Mouse (Mus musculus) kidney, adult 2 months (tissue): ENCODE measurements around the gene Rbbp8nl. TPM values are rescaled to one million over a fixed set of nuclear protein-coding genes. Genes with fewer than 3 reads are reported as not detected.

Source experiments
- DNase-seq: peaks from one replicate; pipeline ENCODE4 v3.0.0; 2021
- H3K27ac ChIP-seq: fragments of 200-500 bp; 2 replicates; pipeline ENCODE4 v1.5.1; 2012; ENCODE audit warnings: low read depth, low read length, control low read depth, inconsistent platforms; ENCODE audit not compliant: insufficient read depth
- H3K27me3 ChIP-seq: fragments of 200-500 bp; replicated peaks from 2 replicates; pipeline ENCODE4 v1.6.1; 2012; ENCODE audit warnings: mild to moderate bottlenecking, moderate library complexity, low read length, inconsistent platforms; ENCODE audit not compliant: control insufficient read depth, insufficient read depth
- H3K36me3 ChIP-seq: fragments of 200-500 bp; 2 replicates; pipeline ENCODE4 v1.6.1; 2012; ENCODE audit warnings: mild to moderate bottlenecking, moderate library complexity, low read length, inconsistent platforms; ENCODE audit not compliant: control insufficient read depth, insufficient read depth
- H3K4me1 ChIP-seq: fragments of 200-500 bp; 2 replicates; pipeline ENCODE4 v1.6.1; 2011; ENCODE audit warnings: low read length; ENCODE audit not compliant: control insufficient read depth, insufficient read depth
- H3K4me3 ChIP-seq: fragments of 200-500 bp; 2 replicates; pipeline ENCODE4 v1.5.1; 2011; ENCODE audit warnings: mild to moderate bottlenecking, low read depth, low read length, control low read depth; ENCODE audit not compliant: insufficient read depth
- CTCF ChIP-seq: fragments of 200-500 bp; conservative IDR thresholded peaks from 2 replicates; pipeline ENCODE4 v1.5.1; 2011; ENCODE audit warnings: low read depth, mild to moderate bottlenecking, control low read depth, low read length, moderate library complexity, mixed read lengths; ENCODE audit not compliant: insufficient read depth, insufficient read length
- POLR2A ChIP-seq: fragments of 200-500 bp; IDR thresholded peaks from one replicate; pipeline ENCODE4 v1.6.1; 2011; ENCODE audit warnings: low read depth, low read length, control low read depth
- WGBS: fragments of 180-500 bp; shearing (Covaris S2); methylation state at CpG from one replicate; pipeline ENCODE4 v1.1.7; 2018; 5-methylcytosine and 5-hydroxymethylcytosine counted together
- polyA plus RNA-seq: library from polyadenylated mRNA; depleted of rRNA; stranded (reverse); fragments of >200 nt; gene quantifications from 2 replicates; pipeline ENCODE4 v1.2.3, GENCODE M21; 2012

Gene Rbbp8nl
- polyA plus RNA-seq, 1 experiment = 0.50 TPM

DNA sequence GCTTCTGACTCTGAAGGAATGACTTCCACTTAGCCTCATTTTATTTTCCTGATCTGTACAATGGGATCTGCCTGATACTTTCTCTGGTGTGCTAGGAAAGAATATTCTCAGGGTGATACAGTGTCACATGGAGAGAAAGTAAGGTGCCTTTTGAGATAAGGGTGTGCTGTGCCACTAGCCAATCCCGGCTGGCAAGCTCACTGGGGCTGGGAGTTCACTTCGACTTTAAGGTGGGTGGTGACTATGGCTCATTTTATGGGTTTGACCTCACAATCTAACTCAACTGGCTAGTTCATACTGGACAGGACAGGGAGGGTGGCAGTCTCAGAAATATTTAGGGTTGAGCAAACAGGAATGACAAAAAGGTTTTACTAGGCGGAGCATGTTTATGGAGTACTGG is 52.7 kb downstream of the Rbbp8nl start:
- DNase-seq = peak; percentile 63
- Histone ChIP-seq H3K27me3 (no peaks in the 10 kb centered on the region), H3K36me3 (no peaks in the 10 kb centered on the region), H3K27ac (peak overlapping the region; percentile 75), H3K4me3 (no peak overlapping the region), H3K4me1 (peaks cover 2% of the 10 kb centered on the region; the same call in 1 of the 2 replicates)
- WGBS = 55% methylated on average over 3 of the region's 3 CpGs
- TF ChIP-seq CTCF (no peak), POLR2A (no peak)

- Histone ChIP-seq H3K4me1 (peaks cover 2% of the 10 kb centered on the region; the same call in 1 of the 2 replicates), H3K4me3 (no peak overlapping the region), H3K27ac (peak overlapping the region; percentile 66), H3K27me3 (no peaks in the 10 kb centered on the region), H3K36me3 (no peaks in the 10 kb centered on the region)
- WGBS = 55% methylated on average over 3 of the region's 3 CpGs
- no peak for DNase-seq
- TF ChIP-seq POLR2A (no peak), CTCF (no peak)
Observed at GRCm38 (mm10) chr2:180236500-180236899, 53.2 kb downstream of the Rbbp8nl start.

- no peak for TF ChIP-seq CTCF
- TF ChIP-seq POLR2A = no peak
- H3K4me3 ChIP-seq = no peak overlapping the region
- H3K4me1 ChIP-seq = peaks cover 2% of the 10 kb centered on the region; the same call in 1 of the 2 replicates
- WGBS = 83% methylated on average over 4 of the region's 4 CpGs
- no peak for DNase-seq
- peak overlapping the region; percentile 66 for H3K27ac ChIP-seq
- no peaks in the 10 kb centered on the region for H3K36me3 ChIP-seq
- no peaks in the 10 kb centered on the region for H3K27me3 ChIP-seq
Observed at GRCm38 (mm10) chr2:180235788-180236187, 53.9 kb downstream of the Rbbp8nl start.

DNA sequence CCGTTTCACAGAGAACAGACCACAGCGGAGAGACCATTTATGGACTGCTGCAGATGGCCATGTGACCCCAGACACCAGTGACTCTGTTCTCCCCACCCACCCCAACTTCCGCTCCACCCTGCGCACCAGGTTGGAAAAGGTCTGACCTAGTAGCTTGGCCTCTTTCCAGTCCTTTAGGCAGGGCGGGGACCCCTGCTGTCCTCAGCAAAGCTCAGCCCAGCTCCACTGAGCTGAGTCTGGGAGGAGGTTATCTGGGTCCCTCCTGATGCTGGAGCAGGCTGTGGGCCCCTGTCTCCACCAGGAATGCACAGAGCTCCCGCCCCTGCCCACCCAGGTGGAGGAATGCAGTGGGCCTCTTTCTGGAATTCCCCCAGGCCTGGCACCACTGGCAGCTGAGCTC is 54.7 kb downstream of the Rbbp8nl start:
- H3K36me3 ChIP-seq = no peaks in the 10 kb centered on the region
- no peak overlapping the region for H3K4me3 ChIP-seq
- 46% methylated on average over 6 of the region's 6 CpGs for WGBS
- no peaks in the 10 kb centered on the region for H3K27me3 ChIP-seq
- H3K27ac ChIP-seq = 0 out of 2 replicates have a peak overlapping the region, but pooled peaks have one; percentile 66
- no peak for DNase-seq
- TF ChIP-seq CTCF (no peak), POLR2A (no peak)
- peaks cover 2% of the 10 kb centered on the region; the same call in 1 of the 2 replicates for H3K4me1 ChIP-seq

DNA sequence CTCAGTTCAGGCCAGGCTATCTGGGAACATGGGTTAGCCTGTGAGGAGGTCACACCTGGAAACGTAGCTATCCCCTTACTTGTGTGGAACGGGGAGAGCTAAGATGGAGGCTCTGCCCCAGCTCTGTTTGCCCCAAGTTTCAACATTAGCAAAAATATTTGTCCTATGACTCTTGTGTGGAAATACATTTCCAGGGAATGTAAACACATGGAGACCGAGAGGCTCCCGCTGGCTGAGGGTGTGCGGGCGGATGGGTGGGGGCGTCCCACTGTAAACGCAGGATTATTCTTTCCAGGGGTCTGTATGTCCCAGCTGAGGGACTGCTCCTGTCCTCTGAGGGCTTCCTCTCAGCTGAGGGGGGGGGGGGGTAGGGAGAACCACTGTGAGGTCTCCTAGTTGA is 55.3 kb downstream of the Rbbp8nl start:
- WGBS = 91% methylated on average over 8 of the region's 8 CpGs
- no peak overlapping the region for H3K27ac ChIP-seq
- TF ChIP-seq CTCF (no peak), POLR2A (no peak)

GRCm38 (mm10) chr2:180233101-180233904 is 56.4 kb downstream of the Rbbp8nl start:
- Histone ChIP-seq H3K27me3 (no peaks in the 10 kb centered on the region), H3K4me3 (no peak overlapping the region), H3K36me3 (no peaks in the 10 kb centered on the region), H3K27ac (no peak overlapping the region), H3K4me1 (peaks cover 4% of the 10 kb centered on the region)
- no peak for TF ChIP-seq POLR2A
- TF ChIP-seq CTCF = no peak
- 83% methylated on average over 7 of the region's 7 CpGs for WGBS
- DNase-seq = no peak

More for the DNA sequence above, 55.3 kb downstream of the Rbbp8nl start:
- Histone ChIP-seq H3K4me3 (no peak overlapping the region), H3K4me1 (peaks cover 2% of the 10 kb centered on the region; the same call in 1 of the 2 replicates), H3K27me3 (no peaks in the 10 kb centered on the region), H3K36me3 (no peaks in the 10 kb centered on the region)
- DNase-seq = no peak

DNA sequence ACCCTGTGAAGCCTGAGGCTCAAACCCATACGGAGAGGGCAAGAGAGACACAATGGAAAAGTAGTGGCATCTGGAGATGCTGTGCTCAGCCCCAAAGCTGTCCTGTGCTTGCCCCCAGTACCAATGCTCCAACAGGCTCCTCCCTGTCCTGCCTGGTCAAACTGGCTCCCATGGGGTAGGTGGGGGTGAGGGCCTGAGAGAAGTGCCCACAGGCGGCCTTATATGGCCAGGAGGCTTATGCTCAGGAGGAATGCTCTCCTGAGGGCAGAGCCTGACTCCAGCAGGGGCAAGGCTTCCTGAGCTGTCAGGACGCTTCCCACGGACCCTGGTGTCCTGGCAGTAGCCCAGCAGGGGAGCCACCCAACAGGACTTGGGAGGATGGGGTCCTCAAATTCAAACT is 59.2 kb downstream of the Rbbp8nl start:
- H3K27ac ChIP-seq = no peak overlapping the region
- TF ChIP-seq CTCF = no peak
- TF ChIP-seq POLR2A = no peak
- peaks cover 19% of the 10 kb centered on the region for H3K4me1 ChIP-seq
- no peaks in the 10 kb centered on the region for H3K36me3 ChIP-seq
- 71% methylated on average over 4 of the region's 4 CpGs for WGBS
- H3K27me3 ChIP-seq = no peaks in the 10 kb centered on the region
- H3K4me3 ChIP-seq = no peak overlapping the region
- DNase-seq = no peak
